8 mouse cellular contexts compared by ENCODE assay signal in the genomic region with DNA sequence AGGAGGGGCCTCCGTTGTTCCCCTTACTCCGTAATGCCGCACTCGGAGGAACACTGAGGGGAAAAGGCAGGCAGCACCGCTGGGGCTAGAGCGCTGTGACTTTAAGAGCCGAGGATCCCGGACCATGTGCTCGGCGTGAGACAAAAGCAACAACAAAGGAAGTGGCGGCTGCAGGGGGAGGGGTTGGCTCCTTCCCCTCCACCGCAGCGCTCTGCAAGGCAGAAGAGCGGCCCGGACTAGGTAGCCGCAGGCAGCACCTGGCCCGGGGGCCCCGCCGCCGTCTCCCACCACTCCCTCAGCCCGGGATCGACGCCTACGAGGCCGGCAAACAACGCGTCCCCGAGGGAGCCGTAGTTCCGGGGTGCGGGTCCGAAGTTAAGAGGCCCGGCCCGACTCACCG. TPM values are rescaled to one million over a fixed set of nuclear protein-coding genes. Genes with fewer than 3 reads are reported as not detected.
DNase-seq lines count a peak whose midpoint lies in the region; ATAC-seq lines count a peak whose summit lies in the region.

No protein-coding gene starts in this region.

- H3K4me2 ChIP-seq in intestine, embryonic 14.5 days (ENCODE audit: low read length), result peak overlapping the region; percentile 57

- no peaks in the 10 kb centered on the region for H3K9me3 ChIP-seq in intestine, embryonic 14.5 days (ENCODE audit: control insufficient read depth, low read length)
- H3K9me3 ChIP-seq in midbrain, embryonic 10.5 days (replicated peaks), result no peaks in the 10 kb centered on the region

- intact Hi-C loops in left cerebral cortex, postnatal 4 days (cut with DNase I), result no loop called here

- peak overlapping the region; percentile 88 for H3K9ac ChIP-seq in intestine, embryonic 14.5 days (ENCODE audit: low read length)

- ATAC-seq in intestine, embryonic 14.5 days (replicated peaks; ENCODE audit: low FRiP score, low TSS enrichment, low read depth), result peak; percentile 61
- no peak for ATAC-seq in erythroid progenitor cell, adult 5-6 weeks (replicated peaks; ENCODE audit: low FRiP score, poor library complexity, severe bottlenecking)

- H3K4me3 ChIP-seq in intestine, embryonic 14.5 days (ENCODE audit: low read depth, low read length), result peak overlapping the region; percentile 89
- peak overlapping the region; percentile 81 for H3K4me3 ChIP-seq in midbrain, embryonic 10.5 days

- no peaks in the 10 kb centered on the region for H3K27me3 ChIP-seq in intestine, embryonic 14.5 days (replicated peaks; ENCODE audit: control insufficient read depth, insufficient read depth, low read length)
- H3K27me3 ChIP-seq in midbrain, embryonic 10.5 days (ENCODE audit: low read depth, poor library complexity, severe bottlenecking), result no peaks in the 10 kb centered on the region

- WGBS in intestine, embryonic 14.5 days, result under 1% methylated on average over 34 of the region's 35 CpGs
- under 1% methylated on average over 35 of the region's 35 CpGs for WGBS in midbrain, embryonic 10.5 days

- DNase-seq in ZHBTc4 (ENCODE audit: low read depth, low spot score), result peak; percentile 93
- peak; percentile 87 for DNase-seq in embryo, embryonic 10 days (ENCODE audit: low spot score)
- DNase-seq in gastrocnemius, postnatal 25 days, result peak; percentile 81
- DNase-seq in intestine, embryonic 14.5 days (ENCODE audit: low spot score), result peak; percentile 89
- peak; percentile 80 for DNase-seq in left cerebral cortex, postnatal 4 days
- DNase-seq in midbrain, embryonic 10.5 days (ENCODE audit: low spot score), result peak; percentile 84
- DNase-seq in right cerebral cortex, postnatal 36 days (ENCODE audit: low spot score in 2 of 2), result peak; percentile 68 to 69

- H3K4me1 ChIP-seq in intestine, embryonic 14.5 days (replicated peaks; ENCODE audit: control insufficient read depth, insufficient read depth, low read length), result peaks cover 29% of the 10 kb centered on the region
- peaks cover 61% of the 10 kb centered on the region for H3K4me1 ChIP-seq in midbrain, embryonic 10.5 days

- peaks cover 23% of the 10 kb centered on the region for H3K36me3 ChIP-seq in intestine, embryonic 14.5 days (ENCODE audit: control insufficient read depth, insufficient read depth, low read length)
- H3K36me3 ChIP-seq in midbrain, embryonic 10.5 days, result peaks cover 35% of the 10 kb centered on the region

- H3K27ac ChIP-seq in intestine, embryonic 14.5 days (ENCODE audit: low read depth), result peak overlapping the region; percentile 98
- H3K27ac ChIP-seq in midbrain, embryonic 10.5 days (replicated peaks), result peak overlapping the region; percentile 99

RNA-seq across cellular contexts. Expression of gene Rnf44, which starts 6.6 kb away (rescaled TPM):
- 10 to 100 TPM; 24.8 to 30.6 TPM for total RNA-seq in gastrocnemius, postnatal 25 days (2021)
- polyA plus RNA-seq in intestine, embryonic 14.5 days (2014; fragmentation: Nextera tagmentation; extraction: Ambion mirVana), result 91.7 and 102 TPM in 2 replicates
- total RNA-seq in left cerebral cortex, postnatal 4 days (2021), result 100 to 1,000 TPM; 111 to 114 TPM
- 90.1 and 98.8 TPM in 2 replicates for polyA plus RNA-seq in midbrain, embryonic 10.5 days (2016; fragmentation: Nextera tagmentation; extraction: Ambion mirVana)
- total RNA-seq in erythroid progenitor cell, adult 5-6 weeks (2015; ENCODE audit: low replicate concordance), result 80.9 and 107 TPM in 2 replicates
- 17.1 and 62.3 TPM in 2 replicates for total RNA-seq in erythroid progenitor cell, adult 5-6 weeks (2017; ENCODE audit: low replicate concordance)

RNA-seq across cellular contexts. Expression of gene Cdhr2, which starts 14.2 kb away (rescaled TPM):
- not detected for total RNA-seq in gastrocnemius, postnatal 25 days (2021)
- 8.9 and 11.8 TPM in 2 replicates for polyA plus RNA-seq in intestine, embryonic 14.5 days (2014; fragmentation: Nextera tagmentation; extraction: Ambion mirVana)
- under 1 TPM; 0.12 to 0.26 TPM for total RNA-seq in left cerebral cortex, postnatal 4 days (2021)
- polyA plus RNA-seq in midbrain, embryonic 10.5 days (2016; fragmentation: Nextera tagmentation; extraction: Ambion mirVana), result not detected in 2 replicates
- not detected in 2 replicates for total RNA-seq in erythroid progenitor cell, adult 5-6 weeks (2015; ENCODE audit: low replicate concordance)
- not detected in 2 replicates for total RNA-seq in erythroid progenitor cell, adult 5-6 weeks (2017; ENCODE audit: low replicate concordance)
